Mouse (Mus musculus) MEL (cell line): ENCODE data around the gene Lrsam1. TPM values are rescaled to one million over a fixed set of nuclear protein-coding genes. Genes with fewer than 3 reads are reported as not detected.

Experiments used
- DNase-seq: peaks from one replicate; pipeline ENCODE4 v3.0.0; 2011; ENCODE audit warnings: low read depth, low spot score
- H3K27ac ChIP-seq: 2 replicates; pipeline ENCODE4 v1.5.1; 2012; ENCODE audit warnings: low read depth, mild to moderate bottlenecking, control low read depth, low read length, moderate library complexity; ENCODE audit not compliant: control insufficient read depth
- H3K27me3 ChIP-seq, 2 experiments: fragments of 150-350 bp in 1 of 2; sonication (generic) in 1 of 2; 2 replicates each; pipeline ENCODE4 v1.6.1; 2012; ENCODE audit warnings: low read length in 2 of 2, mild to moderate bottlenecking in 2 of 2, improper control_type of control experiment in 1 of 2, moderate library complexity in 1 of 2; ENCODE audit not compliant: insufficient read depth in 2 of 2, control insufficient read depth in 1 of 2
- H3K36me3 ChIP-seq, 2 experiments: 2 replicates each; pipeline ENCODE4 v1.6.1; 2012 to 2014; ENCODE audit warnings: low read length in 2 of 2, improper control_type of control experiment in 1 of 2, inconsistent platforms in 1 of 2, mild to moderate bottlenecking in 1 of 2; ENCODE audit not compliant: insufficient read depth in 2 of 2, control insufficient read depth in 1 of 2
- H3K4me1 ChIP-seq, 2 experiments: fragments of 150-350 bp in 1 of 2; sonication (generic) in 1 of 2; 2 replicates each; pipeline ENCODE4 v1.6.1; 2012; ENCODE audit warnings: low read length in 2 of 2, improper control_type of control experiment in 1 of 2, mild to moderate bottlenecking in 1 of 2; ENCODE audit not compliant: insufficient read depth in 2 of 2, control insufficient read depth in 1 of 2
- H3K4me3 ChIP-seq, 2 experiments: fragments of 150-350 bp in 1 of 2; sonication (generic) in 1 of 2; 2 replicates each; pipeline ENCODE4 v1.5.1; 2012; ENCODE audit warnings: low read depth in 2 of 2, low read length in 2 of 2, mild to moderate bottlenecking in 2 of 2, moderate library complexity in 2 of 2, control low read depth in 1 of 2, improper control_type of control experiment in 1 of 2; ENCODE audit not compliant: control insufficient read depth in 1 of 2, insufficient read depth in 1 of 2
- H3K79me2 ChIP-seq: 2 replicates; pipeline ENCODE4 v1.6.1; 2012; ENCODE audit warnings: mild to moderate bottlenecking, low read length, moderate library complexity; ENCODE audit not compliant: control insufficient read depth, poor library complexity, insufficient read depth
- H3K9ac ChIP-seq: 2 replicates; pipeline ENCODE4 v1.6.1; 2012; ENCODE audit warnings: low read depth, mild to moderate bottlenecking, control low read depth, low read length, moderate library complexity; ENCODE audit not compliant: control insufficient read depth, poor library complexity, severe bottlenecking
- H3K9me3 ChIP-seq: fragments of 150-350 bp; sonication (generic); replicated peaks from 2 replicates; pipeline ENCODE4 v1.6.1; 2012; ENCODE audit warnings: mild to moderate bottlenecking, low read length, improper control_type of control experiment, moderate library complexity; ENCODE audit not compliant: insufficient read depth
- BHLHE40 ChIP-seq: IDR thresholded peaks from 2 replicates; pipeline ENCODE4 v1.6.1; 2012; ENCODE audit warnings: low read depth, mild to moderate bottlenecking, inconsistent platforms, low read length, improper control_type of control experiment, borderline replicate concordance
- CHD1 ChIP-seq: IDR thresholded peaks from 2 replicates; pipeline ENCODE4 v1.6.1; 2012; ENCODE audit warnings: low read depth, mild to moderate bottlenecking, inconsistent platforms, low read length, improper control_type of control experiment
- CHD2 ChIP-seq: IDR thresholded peaks from 2 replicates; pipeline ENCODE4 v1.6.1; 2011; ENCODE audit warnings: low read length, improper control_type of control experiment
- CTCF ChIP-seq, 3 experiments: IDR thresholded peaks in 2 of 3; conservative IDR thresholded peaks in 1 of 3; 2 replicates each; pipeline ENCODE4 v1.5.1; 2011 to 2012; ENCODE audit warnings: low read length in 3 of 3, low read depth in 2 of 3, mild to moderate bottlenecking in 2 of 3, improper control_type of control experiment in 1 of 3, inconsistent platforms in 1 of 3, mixed read lengths in 1 of 3, moderate library complexity in 1 of 3; ENCODE audit not compliant: control insufficient read depth in 1 of 3, insufficient read depth in 1 of 3, poor library complexity in 1 of 3, severe bottlenecking in 1 of 3
- E2F4 ChIP-seq: IDR thresholded peaks from 2 replicates; pipeline ENCODE4 v1.6.1; 2011; ENCODE audit warnings: low read depth, low read length, improper control_type of control experiment, borderline replicate concordance
- ELF1 ChIP-seq: IDR thresholded peaks from 2 replicates; pipeline ENCODE4 v1.6.1; 2014; ENCODE audit warnings: low read depth, mild to moderate bottlenecking, inconsistent platforms, low read length, improper control_type of control experiment, moderate library complexity
- EP300 ChIP-seq, 2 experiments: IDR thresholded peaks; 2 replicates each; pipeline ENCODE4 v1.6.1; 2011; ENCODE audit warnings: improper control_type of control experiment in 2 of 2, low read length in 2 of 2, low read depth in 1 of 2, mild to moderate bottlenecking in 1 of 2
- ETS1 ChIP-seq: IDR thresholded peaks from 2 replicates; pipeline ENCODE4 v1.6.1; 2012; ENCODE audit warnings: low read depth, mild to moderate bottlenecking, inconsistent platforms, low read length, improper control_type of control experiment, moderate library complexity
- GABPA ChIP-seq: IDR thresholded peaks from 2 replicates; pipeline ENCODE4 v1.6.1; 2012; ENCODE audit warnings: low read depth, mild to moderate bottlenecking, inconsistent platforms, low read length, improper control_type of control experiment, moderate library complexity
- GATA1 ChIP-seq: IDR thresholded peaks from 2 replicates; pipeline ENCODE4 v1.6.1; 2011; ENCODE audit warnings: low read depth, low read length, improper control_type of control experiment
- KAT2A ChIP-seq: conservative IDR thresholded peaks from 2 replicates; pipeline ENCODE4 v1.6.1; 2012; ENCODE audit warnings: low read depth, low read length, improper control_type of control experiment, inconsistent platforms
- MAFK ChIP-seq: IDR thresholded peaks from 2 replicates; pipeline ENCODE4 v1.6.1; 2011; ENCODE audit warnings: low read depth, mild to moderate bottlenecking, low read length, improper control_type of control experiment, borderline replicate concordance
- MAX ChIP-seq: IDR thresholded peaks from 2 replicates; pipeline ENCODE4 v1.6.1; 2011; ENCODE audit warnings: low read length, improper control_type of control experiment
- MAZ ChIP-seq: IDR thresholded peaks from 2 replicates; pipeline ENCODE4 v1.6.1; 2012; ENCODE audit warnings: low read depth, mild to moderate bottlenecking, inconsistent platforms, low read length, improper control_type of control experiment
- MEF2A ChIP-seq: IDR thresholded peaks from 2 replicates; pipeline ENCODE4 v1.6.1; 2014; ENCODE audit warnings: low read depth, mild to moderate bottlenecking, inconsistent platforms, low read length, improper control_type of control experiment; ENCODE audit not compliant: poor library complexity, insufficient replicate concordance, severe bottlenecking; ENCODE audit errors: extremely low read depth
- MXI1 ChIP-seq: IDR thresholded peaks from 2 replicates; pipeline ENCODE4 v1.6.1; 2011; ENCODE audit warnings: mild to moderate bottlenecking, low read depth, low read length, improper control_type of control experiment
- MYB ChIP-seq: IDR thresholded peaks from 2 replicates; pipeline ENCODE4 v1.6.1; 2011; ENCODE audit warnings: mild to moderate bottlenecking, low read depth, low read length, improper control_type of control experiment
- MYC ChIP-seq: IDR thresholded peaks from 2 replicates; pipeline ENCODE4 v1.6.1; 2011; ENCODE audit warnings: low read depth, mild to moderate bottlenecking, low read length, improper control_type of control experiment, moderate library complexity
- NELFE ChIP-seq: IDR thresholded peaks from 2 replicates; pipeline ENCODE4 v1.6.1; 2011; ENCODE audit warnings: low read depth, low read length, improper control_type of control experiment
- NRF1 ChIP-seq: IDR thresholded peaks from 2 replicates; pipeline ENCODE4 v1.6.1; 2014; ENCODE audit warnings: low read depth, mild to moderate bottlenecking, inconsistent platforms, low read length, improper control_type of control experiment, moderate library complexity; ENCODE audit not compliant: poor library complexity, insufficient read depth, severe bottlenecking
- POLR2A ChIP-seq, 2 experiments: IDR thresholded peaks; 2 replicates each; pipeline ENCODE4 v1.6.1; 2011 to 2012; ENCODE audit warnings: low read length in 2 of 2, mild to moderate bottlenecking in 2 of 2, control low read depth in 1 of 2, improper control_type of control experiment in 1 of 2, low read depth in 1 of 2, moderate library complexity in 1 of 2; ENCODE audit not compliant: control insufficient read depth in 1 of 2, insufficient read depth in 1 of 2, poor library complexity in 1 of 2
- POLR2AphosphoS2 ChIP-seq: IDR thresholded peaks from 2 replicates; pipeline ENCODE4 v1.6.1; 2011; ENCODE audit warnings: low read length, improper control_type of control experiment
- POLR2AphosphoS5 ChIP-seq: IDR thresholded peaks from 2 replicates; pipeline ENCODE4 v1.6.1; 2012; ENCODE audit warnings: low read depth, borderline replicate concordance, mild to moderate bottlenecking, inconsistent platforms, low read length, moderate library complexity, mixed read lengths
- RAD21 ChIP-seq: IDR thresholded peaks from 2 replicates; pipeline ENCODE4 v1.6.1; 2011; ENCODE audit warnings: mild to moderate bottlenecking, low read depth, low read length, improper control_type of control experiment
- RCOR1 ChIP-seq: IDR thresholded peaks from 2 replicates; pipeline ENCODE4 v1.6.1; 2012; ENCODE audit warnings: low read depth, mild to moderate bottlenecking, inconsistent platforms, low read length, improper control_type of control experiment
- SIN3A ChIP-seq: IDR thresholded peaks from 2 replicates; pipeline ENCODE4 v1.6.1; 2012; ENCODE audit warnings: low read length, improper control_type of control experiment, inconsistent platforms
- SMC3 ChIP-seq: IDR thresholded peaks from 2 replicates; pipeline ENCODE4 v1.6.1; 2011; ENCODE audit warnings: low read depth, low read length, improper control_type of control experiment
- TAL1 ChIP-seq: IDR thresholded peaks from 2 replicates; pipeline ENCODE4 v1.6.1; 2012; ENCODE audit warnings: mild to moderate bottlenecking, inconsistent platforms, low read length, moderate library complexity, mixed read lengths
- TBP ChIP-seq: IDR thresholded peaks from 2 replicates; pipeline ENCODE4 v1.8.0; 2011; ENCODE audit warnings: low read depth, low read length, improper control_type of control experiment
- TCF12 ChIP-seq: IDR thresholded peaks from 2 replicates; pipeline ENCODE4 v1.6.1; 2014; ENCODE audit warnings: low read depth, mild to moderate bottlenecking, inconsistent platforms, low read length, improper control_type of control experiment, moderate library complexity
- USF1 ChIP-seq: IDR thresholded peaks from 2 replicates; pipeline ENCODE4 v1.6.1; 2014; ENCODE audit warnings: low read depth, mild to moderate bottlenecking, inconsistent platforms, low read length, improper control_type of control experiment, moderate library complexity
- USF2 ChIP-seq, 2 experiments: IDR thresholded peaks; 2 replicates each; pipeline ENCODE4 v1.6.1; 2011 to 2012; ENCODE audit warnings: improper control_type of control experiment in 2 of 2, low read length in 2 of 2, borderline replicate concordance in 1 of 2, inconsistent platforms in 1 of 2, low read depth in 1 of 2, mild to moderate bottlenecking in 1 of 2; ENCODE audit not compliant: insufficient read depth in 1 of 2
- ZC3H11A ChIP-seq: IDR thresholded peaks from 2 replicates; pipeline ENCODE4 v1.6.1; 2012; ENCODE audit warnings: low read depth, mild to moderate bottlenecking, inconsistent platforms, low read length, improper control_type of control experiment
- ZMIZ1 ChIP-seq: IDR thresholded peaks from 2 replicates; pipeline ENCODE4 v1.6.1; 2012; ENCODE audit warnings: low read depth, mild to moderate bottlenecking, inconsistent platforms, low read length, improper control_type of control experiment, moderate library complexity
- ZNF384 ChIP-seq: IDR thresholded peaks from 2 replicates; pipeline ENCODE4 v1.6.1; 2012; ENCODE audit warnings: low read depth, mild to moderate bottlenecking, inconsistent platforms, low read length, improper control_type of control experiment
- polyA plus RNA-seq, 2 experiments: library from polyadenylated mRNA; stranded (reverse) in 1 of 2; unstranded in 1 of 2; fragments of >175 nt in 1 of 2; fragments of >200 nt in 1 of 2; gene quantifications; 2 replicates each; pipeline versions ENCODE4 v1.2.1 to v1.2.4; 2012; ENCODE audit warnings: low replicate concordance in 2 of 2, low read depth in 1 of 2; ENCODE audit not compliant: insufficient read length in 2 of 2, insufficient read depth in 1 of 2, missing spikeins in 1 of 2
- total RNA-seq: library from RNA; depleted of rRNA; stranded (reverse); fragments of 300-350 nt; gene quantifications from 2 replicates; pipeline ENCODE4 v1.2.3, GENCODE M21; 2012

Gene Lrsam1
- total and polyA plus RNA-seq, 3 experiments = 14.2 to 17.9 TPM; not detected in 1

DNA sequence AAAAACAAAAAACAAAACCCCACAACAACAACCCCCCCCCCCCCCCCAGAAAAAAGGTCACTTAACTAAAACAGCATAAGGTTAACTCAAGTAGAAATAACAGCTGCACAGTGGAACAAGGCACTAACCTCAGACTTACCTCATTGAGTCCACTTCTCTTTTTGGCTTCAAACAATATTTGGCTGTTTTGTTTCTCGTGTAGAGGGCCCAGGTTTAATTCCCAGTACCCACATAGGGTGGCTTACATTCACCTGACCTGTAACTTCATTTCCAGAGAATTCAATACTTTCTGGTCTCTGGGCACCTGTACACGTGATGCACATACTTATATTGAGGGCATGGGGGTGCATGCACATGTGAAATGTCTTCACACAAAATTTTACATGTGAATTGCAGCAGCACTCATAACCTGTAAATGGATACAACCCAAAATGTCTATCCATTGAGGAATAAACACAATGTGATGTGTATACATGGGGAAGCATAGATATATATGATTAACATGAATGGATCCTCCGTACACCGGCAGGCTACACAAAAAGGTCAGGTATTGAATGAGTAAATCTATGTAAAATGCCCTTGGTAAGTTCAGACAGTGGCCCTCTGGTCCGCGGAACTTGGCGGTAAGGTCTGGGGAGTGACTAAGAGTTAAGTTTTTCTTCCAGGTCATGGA is 4.2 kb upstream of the Lrsam1 start:
- peaks cover 6 to 12% of the 10 kb centered on the region in 2 experiments for H3K36me3 ChIP-seq
- H3K9ac ChIP-seq = peak overlapping the region; percentile 91
- peak overlapping the region; percentile 82 to 95 for H3K4me3 ChIP-seq
- TF ChIP-seq MAZ (0 out of 2 replicates have a peak, but pooled peaks have one; percentile 24), USF2 (IDR thresholded peaks at IDR 0.05; ENCODE audit: borderline replicate concordance in 1 of 2, insufficient read depth in 1 of 2, low read depth in 1 of 2, low read length in 2 of 2) (no peak), MAX (no peak), MAFK (0 out of 2 replicates have a peak, but pooled peaks have one; percentile 6), KAT2A (no peak; the same call in 1 of the 2 replicates), NRF1 (no peak), ETS1 (0 out of 2 replicates have a peak, but pooled peaks have one; percentile 30), CTCF (IDR thresholded peaks at IDR 0.05 in 2 of 3, conservative IDR thresholded peaks at IDR 0.05 in 1 of 3; ENCODE audit: control insufficient read depth in 1 of 3, insufficient read depth in 1 of 3, low read depth in 2 of 3, low read length in 3 of 3, poor library complexity in 1 of 3, severe bottlenecking in 1 of 3) (no peak), CHD1 (no peak; the same call in 1 of the 2 replicates), POLR2AphosphoS2 (peak; percentile 91), ZMIZ1 (peak; percentile 57; the same call in 1 of the 2 replicates), BHLHE40 (peak; percentile 62), GATA1 (no peak), SMC3 (no peak), RCOR1 (no peak; the same call in 1 of the 2 replicates), USF1 (peak; percentile 64; the same call in 1 of the 2 replicates), RAD21 (no peak), POLR2A (IDR thresholded peaks at IDR 0.05; ENCODE audit: control insufficient read depth in 1 of 2, insufficient read depth in 1 of 2, low read depth in 1 of 2, low read length in 2 of 2, poor library complexity in 1 of 2) (peak in 1 of 2 experiments; percentile 18; a peak in 2 of 4 replicates), TAL1 (no peak), MEF2A (no peak), GABPA (no peak), CHD2 (peak; percentile 45), MYC (peak; percentile 12; the same call in 1 of the 2 replicates), TCF12 (peak; percentile 20; the same call in 1 of the 2 replicates), MYB (peak; percentile 50; the same call in 1 of the 2 replicates), EP300 (IDR thresholded peaks at IDR 0.05; ENCODE audit: low read depth in 1 of 2, low read length in 2 of 2) (no peak; a peak in 1 of 4 replicates), TBP (0 out of 2 replicates have a peak, but pooled peaks have one; percentile 42), SIN3A (0 out of 2 replicates have a peak, but pooled peaks have one; percentile 32), ELF1 (no peak), POLR2AphosphoS5 (no peak), ZNF384 (peak; percentile 71), NELFE (no peak), MXI1 (no peak; the same call in 1 of the 2 replicates), ZC3H11A (no peak), E2F4 (no peak)

More for the DNA sequence above, 4.2 kb upstream of the Lrsam1 start:
- peaks cover 47% of the 10 kb centered on the region for H3K79me2 ChIP-seq
- peak; percentile 83 for DNase-seq
- H3K9me3 ChIP-seq = no peaks in the 10 kb centered on the region
- H3K4me1 ChIP-seq = peaks cover 0 to 9% of the 10 kb centered on the region in 2 experiments; a peak in 2 of 4 replicates
- H3K27me3 ChIP-seq = no peaks in the 10 kb centered on the region
- H3K27ac ChIP-seq = peak overlapping the region; percentile 95
